Mouse (Mus musculus): ENCODE data around the gene Pxn.

DNA sequence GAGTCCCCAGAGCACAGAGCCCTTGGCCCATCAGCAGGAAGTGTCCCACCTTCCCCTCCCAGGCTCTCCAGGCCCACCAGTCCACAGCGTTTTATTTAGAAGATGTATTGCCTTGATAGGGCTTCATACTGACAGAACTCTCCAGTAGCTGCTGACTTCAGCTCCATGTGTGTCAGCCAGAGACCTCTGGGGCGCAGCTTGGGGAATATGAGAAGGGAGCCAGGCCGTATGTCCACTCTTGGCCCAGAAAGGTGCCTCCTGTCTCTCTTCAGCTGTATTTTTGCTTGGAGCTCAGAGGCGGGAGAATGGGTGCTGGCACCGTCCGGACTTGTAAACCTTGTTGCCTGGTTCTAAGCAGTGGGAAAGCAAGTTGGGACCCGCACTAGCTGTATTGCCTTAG, 40.9 kb downstream of the Pxn start:
- TF ChIP-seq CTCF (IDR thresholded peaks at IDR 0.05; ENCODE audit: borderline replicate concordance, insufficient read depth, low read depth, low read length) (no peak), POLR2A (IDR thresholded peaks at IDR 0.05; ENCODE audit: borderline replicate concordance, insufficient read depth, low read length) (no peak)

Data from cerebellum, adult 2 months (tissue).